Mouse (Mus musculus): Measurements from ENCODE around the gene Gm13271. TPM values are rescaled to one million over a fixed set of nuclear protein-coding genes. Genes with fewer than 3 reads are reported as not detected.
"Not testable (repeated sequence)": the region's sequence is repeated elsewhere in the genome, so short reads cannot be mapped to it uniquely, and the experiment has no call there.

Gene Gm13271
- polyA plus RNA-seq, 1 experiment from 2014 or later = not detected

DNA sequence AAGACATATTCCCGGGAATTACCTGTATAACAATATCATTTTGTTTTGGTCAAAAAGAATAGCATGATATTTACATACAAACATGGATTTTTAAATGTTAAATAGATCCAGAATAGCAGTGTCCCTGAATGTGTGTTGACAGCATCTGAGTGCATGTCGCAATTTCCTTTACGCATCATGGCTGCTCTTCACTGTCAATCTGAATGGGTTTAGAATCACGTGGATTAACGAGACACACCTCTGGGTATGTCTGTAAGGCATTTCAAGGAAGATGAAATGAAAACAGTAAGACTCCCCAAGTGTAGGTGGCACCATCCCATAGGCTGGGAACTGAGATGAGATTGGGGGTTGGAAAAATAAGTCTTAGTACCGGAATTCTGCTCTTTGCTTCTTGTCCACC is 15.6 kb upstream of the Gm13271 start:
- no peaks in the 10 kb centered on the region for H3K27me3 ChIP-seq (replicated peaks)
- WGBS = 88% methylated on average over 6 of the region's 6 CpGs
- H3K36me3 ChIP-seq = no peaks in the 10 kb centered on the region
- H3K9ac ChIP-seq = no peak overlapping the region
- H3K4me2 ChIP-seq = no peak overlapping the region
- no peak overlapping the region for H3K4me3 ChIP-seq
- H3K27ac ChIP-seq (ENCODE audit: poor library complexity, severe bottlenecking) = no peak overlapping the region
- ATAC-seq (ENCODE audit: insufficient number of reproducible peaks, low FRiP score) = no peak
- H3K9me3 ChIP-seq (replicated peaks) = no peaks in the 10 kb centered on the region
- H3K4me1 ChIP-seq (replicated peaks) = 0 out of 2 replicates have a peak, but pooled peaks cover 4% of the 10 kb centered on the region

DNA sequence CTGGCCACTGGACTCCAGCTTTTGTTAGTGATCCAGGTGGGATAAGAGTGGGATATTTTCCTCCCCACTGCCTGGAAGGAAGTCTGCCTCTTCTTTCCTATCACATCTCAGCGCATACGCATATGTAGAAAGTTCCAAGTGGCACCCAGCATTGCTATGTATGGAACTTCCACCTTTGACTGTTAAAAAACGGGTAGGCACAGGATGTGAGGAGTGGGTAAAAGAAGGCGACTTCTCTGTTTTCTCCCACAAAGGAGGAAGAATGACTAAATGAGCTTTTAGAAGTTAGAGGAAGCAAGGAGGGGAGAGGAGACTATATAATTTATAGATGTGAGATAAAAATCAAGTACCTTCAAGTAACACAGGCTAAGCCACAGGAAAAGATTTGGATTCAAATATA is 13.2 kb upstream of the Gm13271 start:
- H3K9ac ChIP-seq = no peak overlapping the region
- H3K36me3 ChIP-seq = no peaks in the 10 kb centered on the region
- no peak for ATAC-seq (ENCODE audit: insufficient number of reproducible peaks, low FRiP score)
- H3K4me2 ChIP-seq = no peak overlapping the region
- H3K9me3 ChIP-seq (replicated peaks) = no peaks in the 10 kb centered on the region
- no peaks in the 10 kb centered on the region for H3K27me3 ChIP-seq (replicated peaks)
- 74% methylated on average over 4 of the region's 4 CpGs for WGBS
- H3K4me3 ChIP-seq = no peak overlapping the region
- H3K27ac ChIP-seq (ENCODE audit: poor library complexity, severe bottlenecking) = no peak overlapping the region
- H3K4me1 ChIP-seq (replicated peaks) = 0 out of 2 replicates have a peak, but pooled peaks cover 4% of the 10 kb centered on the region

DNA sequence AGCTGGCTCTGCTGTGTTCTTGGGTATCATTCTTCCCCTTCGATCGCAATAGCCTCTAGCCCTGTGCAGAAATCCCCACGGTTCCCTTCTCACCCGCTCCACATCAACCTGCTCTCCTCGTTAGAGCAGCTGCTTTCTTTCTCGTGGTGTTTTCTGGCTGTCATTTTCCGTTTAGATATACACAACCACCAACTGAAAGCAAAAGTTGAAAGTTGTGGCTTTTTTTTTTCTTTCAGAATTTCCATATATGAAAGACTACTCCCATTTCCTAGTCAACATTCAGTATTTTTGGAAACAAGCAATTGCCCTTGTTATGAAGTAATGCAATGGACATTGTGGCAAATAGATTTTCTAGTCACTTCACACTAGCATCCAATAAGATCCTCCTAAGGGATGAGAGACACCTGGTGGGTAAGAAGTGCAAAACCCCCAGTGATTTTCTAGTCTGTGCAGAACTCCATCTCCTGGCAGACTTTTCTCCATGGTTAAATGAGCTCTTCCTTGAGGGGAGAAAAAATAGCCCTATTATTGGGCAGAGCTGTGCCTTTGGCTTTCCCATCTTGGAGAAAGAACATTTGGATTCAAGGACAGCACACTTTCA is 11.8 kb upstream of the Gm13271 start:
- 72% methylated on average over 7 of the region's 7 CpGs for WGBS
- Histone ChIP-seq H3K27ac (ENCODE audit: poor library complexity, severe bottlenecking) (no peak overlapping the region), H3K9ac (no peak overlapping the region), H3K9me3 (replicated peaks) (no peaks in the 10 kb centered on the region), H3K4me3 (no peak overlapping the region), H3K36me3 (no peaks in the 10 kb centered on the region), H3K4me2 (no peak overlapping the region), H3K4me1 (replicated peaks) (0 out of 2 replicates have a peak, but pooled peaks cover 2% of the 10 kb centered on the region), H3K27me3 (replicated peaks) (no peaks in the 10 kb centered on the region)
- no peak for ATAC-seq (ENCODE audit: insufficient number of reproducible peaks, low FRiP score)

DNA sequence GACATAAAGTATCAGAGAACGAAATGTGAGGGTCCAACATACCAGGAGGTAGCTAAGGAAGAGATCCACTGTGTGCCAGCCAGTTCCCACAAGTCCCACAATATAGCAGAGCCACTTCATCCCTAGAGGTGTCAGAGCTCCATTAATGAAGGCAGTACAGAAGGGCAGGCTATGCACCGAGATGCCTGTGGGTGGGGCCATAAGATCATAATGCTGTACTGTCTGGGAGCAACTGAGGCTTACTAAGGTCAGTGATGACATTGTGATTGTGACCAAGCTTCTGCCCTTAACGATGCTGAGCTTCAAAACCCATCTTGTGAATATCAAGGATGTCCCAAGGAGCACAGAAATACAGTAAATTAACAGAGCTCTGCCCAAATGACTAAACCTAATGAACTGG is 10.5 kb upstream of the Gm13271 start:
- H3K4me3 ChIP-seq = no peak overlapping the region
- no peak overlapping the region for H3K4me2 ChIP-seq
- H3K27ac ChIP-seq (ENCODE audit: poor library complexity, severe bottlenecking) = no peak overlapping the region
- H3K27me3 ChIP-seq (replicated peaks) = peaks cover 3% of the 10 kb centered on the region; the same call in 1 of the 2 replicates
- no peaks in the 10 kb centered on the region for H3K4me1 ChIP-seq (replicated peaks)
- ATAC-seq (ENCODE audit: insufficient number of reproducible peaks, low FRiP score) = no peak
- no peaks in the 10 kb centered on the region for H3K36me3 ChIP-seq
- WGBS = 68% methylated on average over 3 of the region's 3 CpGs
- H3K9me3 ChIP-seq (replicated peaks) = no peaks in the 10 kb centered on the region
- H3K9ac ChIP-seq = no peak overlapping the region

DNA sequence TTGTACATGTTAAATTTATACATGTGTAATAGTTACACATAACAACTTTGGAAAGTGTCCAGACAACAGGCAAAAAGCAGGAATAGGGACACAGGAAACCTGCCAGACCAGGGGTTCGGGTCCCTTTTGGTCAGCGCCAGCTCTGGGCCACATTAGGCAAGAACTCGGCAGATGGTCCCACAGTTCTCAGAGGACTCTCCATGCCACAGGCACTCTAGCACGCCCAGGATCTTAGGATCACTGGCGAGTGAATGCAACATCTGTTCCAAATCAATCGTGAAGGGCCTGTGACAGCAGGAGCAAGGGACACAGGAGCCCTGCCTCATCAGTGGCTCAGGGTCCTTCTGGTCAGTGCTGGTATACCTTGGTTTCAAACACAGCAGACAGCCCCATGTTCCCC is 4.7 kb upstream of the Gm13271 start:
- Histone ChIP-seq H3K36me3 (no peaks in the 10 kb centered on the region), H3K9ac (no peak overlapping the region), H3K27me3 (replicated peaks) (peaks cover 3% of the 10 kb centered on the region; the same call in 1 of the 2 replicates), H3K4me2 (no peak overlapping the region), H3K4me1 (replicated peaks) (no peaks in the 10 kb centered on the region), H3K9me3 (replicated peaks) (no peaks in the 10 kb centered on the region), H3K4me3 (no peak overlapping the region), H3K27ac (ENCODE audit: poor library complexity, severe bottlenecking) (no peak overlapping the region)
- ATAC-seq (ENCODE audit: insufficient number of reproducible peaks, low FRiP score) = no peak
- WGBS = 53% methylated on average over 6 of the region's 6 CpGs

DNA sequence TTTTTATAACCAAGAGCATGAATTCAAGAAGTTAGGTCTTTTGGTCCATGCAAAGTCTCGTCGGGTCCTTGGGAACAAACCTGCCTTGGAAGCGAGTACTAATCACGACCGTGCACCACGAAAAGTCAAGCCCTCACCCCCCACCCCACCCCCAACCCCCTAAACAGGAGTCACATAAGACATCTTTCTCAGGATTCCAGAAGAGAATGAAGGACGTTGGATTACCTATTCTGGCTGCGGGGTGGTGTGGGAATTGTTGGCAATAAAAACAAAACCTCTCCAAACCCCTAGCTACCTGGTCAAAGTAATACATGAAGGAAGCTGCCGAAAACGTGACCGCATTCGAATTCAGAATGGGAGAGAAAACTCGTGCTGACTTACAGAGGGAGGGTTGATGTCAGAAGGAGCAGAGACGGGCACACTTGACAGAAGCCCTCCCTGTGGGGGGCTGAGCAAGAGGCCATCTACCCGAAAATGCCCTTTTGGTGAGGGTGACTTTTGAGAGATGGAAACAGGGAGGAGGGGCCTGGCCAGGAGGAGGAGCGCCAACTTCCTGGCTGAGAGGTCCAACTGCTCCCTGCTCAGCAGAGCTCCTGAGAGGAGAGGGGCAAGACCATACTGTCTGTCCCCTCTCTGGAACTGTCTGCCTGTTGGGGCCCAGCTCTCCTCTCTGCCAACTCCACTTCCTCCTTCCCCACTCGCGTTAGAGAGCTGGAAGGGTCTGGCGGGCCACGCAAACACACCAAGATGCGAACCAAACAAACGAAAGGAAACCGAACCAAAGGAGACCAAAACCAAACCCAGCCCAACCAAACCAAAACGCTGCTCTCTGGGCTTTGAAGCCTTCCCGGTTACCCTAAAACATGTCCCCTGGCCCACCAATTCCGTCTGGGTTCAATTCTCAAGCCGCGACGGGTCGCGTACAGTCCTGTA is 2.2 kb downstream of the Gm13271 start:
- 9% methylated on average over 29 of the region's 31 CpGs for WGBS

DNA sequence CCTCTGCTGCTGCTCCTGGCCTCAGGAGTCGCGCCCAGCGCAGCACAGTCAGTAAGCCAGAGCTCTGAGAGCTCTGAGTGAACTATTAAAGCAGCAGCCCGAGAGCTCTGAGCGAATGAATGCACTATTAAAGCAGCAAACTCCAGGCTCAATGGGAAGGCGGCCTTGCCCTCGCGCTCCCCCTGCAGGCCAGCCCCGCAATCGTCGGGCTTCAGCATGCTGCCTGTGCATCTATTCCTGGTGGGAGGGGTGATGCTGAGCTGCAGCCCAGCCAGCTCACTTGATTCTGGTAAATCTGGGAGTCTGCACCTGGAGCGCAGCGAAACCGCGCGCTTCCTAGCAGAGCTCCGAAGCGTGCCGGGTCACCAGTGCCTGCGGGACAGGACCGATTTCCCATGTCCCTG is 3.0 kb downstream of the Gm13271 start:
- not testable (repeated sequence) for H3K9me3 ChIP-seq (replicated peaks); H3K4me1 ChIP-seq (replicated peaks); H3K27me3 ChIP-seq (replicated peaks); H3K36me3 ChIP-seq
- Histone ChIP-seq H3K4me3 (peak overlapping the region; percentile 64), H3K27ac (ENCODE audit: poor library complexity, severe bottlenecking) (peak overlapping the region; percentile 98), H3K9ac (peak overlapping the region; percentile 85), H3K4me2 (peak overlapping the region; percentile 77)
- ATAC-seq (ENCODE audit: insufficient number of reproducible peaks, low FRiP score) = peak; percentile 97
- WGBS = under 1% methylated on average over 21 of the region's 21 CpGs

More for the DNA sequence above, 2.2 kb downstream of the Gm13271 start:
- H3K4me2 ChIP-seq = peak overlapping the region; percentile 77
- not testable (repeated sequence) for H3K27me3 ChIP-seq (replicated peaks); H3K4me1 ChIP-seq (replicated peaks); H3K36me3 ChIP-seq; H3K9me3 ChIP-seq (replicated peaks); ATAC-seq (ENCODE audit: insufficient number of reproducible peaks, low FRiP score)
- H3K4me3 ChIP-seq = peak overlapping the region; percentile 64
- peak overlapping the region; percentile 85 for H3K9ac ChIP-seq
- peak overlapping the region; percentile 98 for H3K27ac ChIP-seq (ENCODE audit: poor library complexity, severe bottlenecking)

DNA sequence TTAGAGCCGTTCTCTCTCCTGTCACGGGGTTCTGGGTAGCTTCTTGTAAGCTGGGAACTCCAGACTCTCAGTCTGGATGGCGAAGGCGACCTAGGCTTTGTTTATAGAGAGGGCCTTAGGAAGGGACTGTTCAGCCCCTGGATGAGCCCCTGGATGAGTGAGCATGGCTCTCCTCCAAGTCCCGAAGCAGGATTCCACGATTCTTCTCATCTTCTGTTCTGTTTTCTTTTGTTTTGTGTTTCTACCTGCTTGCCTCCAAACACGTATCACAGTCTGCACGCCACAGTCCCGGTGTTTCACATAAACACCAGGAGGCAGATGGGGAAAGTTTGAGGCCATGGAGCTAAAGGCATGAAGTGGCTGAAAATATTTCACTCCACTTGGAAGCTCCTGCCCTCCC is 4.1 kb downstream of the Gm13271 start:
- not testable (repeated sequence) for H3K4me1 ChIP-seq (replicated peaks); H3K9me3 ChIP-seq (replicated peaks); H3K4me3 ChIP-seq; H3K9ac ChIP-seq; H3K27ac ChIP-seq (ENCODE audit: poor library complexity, severe bottlenecking); H3K4me2 ChIP-seq; ATAC-seq (ENCODE audit: insufficient number of reproducible peaks, low FRiP score); H3K36me3 ChIP-seq; H3K27me3 ChIP-seq (replicated peaks)
- WGBS = 80% methylated on average over 9 of the region's 9 CpGs

DNA sequence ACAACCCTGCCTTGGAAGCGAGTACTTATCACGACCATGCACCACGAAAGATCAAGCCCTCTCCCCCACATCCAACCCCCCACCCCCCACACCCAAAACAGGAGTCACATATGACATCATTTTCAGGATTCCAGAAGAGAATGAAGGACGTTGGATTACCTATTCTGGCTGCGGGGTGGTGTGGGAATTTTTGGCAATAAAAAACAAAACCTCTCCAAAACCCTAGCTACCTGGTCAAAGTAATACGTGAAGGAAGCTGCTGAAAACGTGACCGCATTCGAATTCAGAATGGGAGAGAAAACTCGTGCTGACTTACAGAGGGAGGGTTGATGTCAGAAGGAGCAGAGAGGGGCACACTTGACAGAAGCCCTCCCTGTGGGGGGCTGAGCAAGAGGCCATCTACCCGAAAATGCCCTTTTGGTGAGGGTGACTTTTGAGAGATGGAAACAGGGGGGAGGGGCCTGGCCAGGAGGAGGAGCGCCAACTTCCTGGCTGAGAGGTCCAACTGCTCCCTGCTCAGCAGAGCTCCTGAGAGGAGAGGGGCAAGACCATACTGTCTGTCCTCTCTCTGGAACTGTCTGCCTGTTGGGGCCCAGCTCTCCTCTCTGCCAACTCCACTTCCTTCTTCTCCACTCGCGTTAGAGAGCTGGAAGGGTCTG is 5.1 kb downstream of the Gm13271 start, which contains the start of gene Gm13283:
TSS of gene Gm13283 (plus strand) at position 510 of the 659 bp plus-strand sequence.
- H3K27ac ChIP-seq (ENCODE audit: poor library complexity, severe bottlenecking); H3K27me3 ChIP-seq (replicated peaks); H3K9me3 ChIP-seq (replicated peaks); H3K4me1 ChIP-seq (replicated peaks); H3K36me3 ChIP-seq; ATAC-seq (ENCODE audit: insufficient number of reproducible peaks, low FRiP score): not testable (repeated sequence)
- H3K9ac ChIP-seq = peak within 1 kb of the TSS; percentile 61; the same call in 1 of the 2 replicates
- H3K4me3 ChIP-seq = peak within 1 kb of the TSS; percentile 36
- peak within 1 kb of the TSS; percentile 58 for H3K4me2 ChIP-seq
- WGBS = 14% methylated on average over 12 of the region's 14 CpGs

DNA sequence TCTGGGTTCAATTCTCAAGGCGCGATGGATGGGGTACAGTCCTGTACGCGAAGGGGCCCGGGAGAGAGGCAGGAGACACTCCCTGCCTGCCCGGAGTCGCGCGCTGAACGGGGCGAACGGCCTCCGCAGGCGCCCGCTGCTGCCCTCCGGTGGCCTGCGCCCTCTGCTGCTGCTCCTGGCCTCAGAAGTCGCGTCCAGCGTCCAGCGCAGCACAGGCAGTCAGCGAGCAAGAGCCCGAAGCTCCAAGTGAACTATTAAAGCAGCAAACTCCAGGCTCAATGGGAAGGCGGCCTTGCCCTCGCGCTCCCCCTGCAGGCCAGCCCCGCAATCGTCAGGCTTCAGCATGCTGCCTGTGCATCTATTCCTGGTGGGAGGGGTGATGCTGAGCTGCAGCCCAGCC is 5.8 kb downstream of the Gm13271 start:
- H3K36me3 ChIP-seq = not testable (repeated sequence)

DNA sequence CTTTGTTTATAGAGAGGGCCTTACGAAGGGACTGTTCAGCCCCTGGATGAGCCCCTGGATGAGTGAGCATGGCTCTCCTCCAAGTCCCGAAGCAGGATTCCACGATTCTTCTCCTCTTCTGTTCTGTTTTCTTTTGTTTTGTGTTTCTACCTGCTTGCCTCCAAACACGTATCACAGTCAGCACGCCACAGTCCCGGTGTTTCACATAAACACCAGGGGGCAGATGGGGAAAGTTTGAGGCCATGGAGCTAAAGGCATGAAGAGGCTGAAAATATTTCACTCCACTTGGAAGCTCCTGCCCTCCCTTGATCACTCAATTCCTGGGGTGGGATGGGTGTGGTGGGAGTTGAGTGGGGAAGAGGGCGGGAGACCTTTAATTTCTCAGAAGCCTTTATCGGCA is 7.1 kb downstream of the Gm13271 start:
- 65% methylated on average over 6 of the region's 8 CpGs for WGBS
- H3K4me1 ChIP-seq (replicated peaks); H3K4me2 ChIP-seq; H3K27me3 ChIP-seq (replicated peaks); ATAC-seq (ENCODE audit: insufficient number of reproducible peaks, low FRiP score); H3K36me3 ChIP-seq; H3K27ac ChIP-seq (ENCODE audit: poor library complexity, severe bottlenecking); H3K4me3 ChIP-seq; H3K9me3 ChIP-seq (replicated peaks); H3K9ac ChIP-seq: not testable (repeated sequence)

More for the DNA sequence above, 5.8 kb downstream of the Gm13271 start:
- peak overlapping the region; percentile 36 for H3K4me3 ChIP-seq
- H3K4me1 ChIP-seq (replicated peaks); ATAC-seq (ENCODE audit: insufficient number of reproducible peaks, low FRiP score); H3K9me3 ChIP-seq (replicated peaks); H3K27ac ChIP-seq (ENCODE audit: poor library complexity, severe bottlenecking); H3K27me3 ChIP-seq (replicated peaks): not testable (repeated sequence)
- peak overlapping the region; percentile 61; the same call in 1 of the 2 replicates for H3K9ac ChIP-seq
- WGBS = under 1% methylated on average over 24 of the region's 28 CpGs
- H3K4me2 ChIP-seq = peak overlapping the region; percentile 58
